Mouse (Mus musculus) brain, embryonic 14.5 days (tissue): ENCODE data around the gene Cebpz.

ENCODE experiments used
- CTCF ChIP-seq: fragments of 200-500 bp; IDR thresholded peaks from 2 replicates; pipeline ENCODE4 v1.5.1; 2012; ENCODE audit warnings: inconsistent platforms, mild to moderate bottlenecking, moderate library complexity, borderline replicate concordance; ENCODE audit not compliant: insufficient read depth, insufficient read length; ENCODE audit errors: extremely low read depth
- POLR2A ChIP-seq: fragments of 200-500 bp; IDR thresholded peaks from 2 replicates; pipeline ENCODE4 v1.6.1; 2012; ENCODE audit warnings: mild to moderate bottlenecking, inconsistent platforms, borderline replicate concordance; ENCODE audit not compliant: poor library complexity, insufficient read depth, insufficient read length, severe bottlenecking; ENCODE audit errors: extremely low read depth

- TF ChIP-seq CTCF (no peak), POLR2A (no peak)
Observed at GRCm38 (mm10) chr17:78873886-78874285, 63.0 kb downstream of the Cebpz start.
